Mouse (Mus musculus): ENCODE measurements around the gene Tec. TPM values are rescaled to one million over a fixed set of nuclear protein-coding genes. Genes with fewer than 3 reads are reported as not detected.

Tec gene
- polyA plus RNA-seq, 1 experiment from 2014 or later, result 5.2 TPM

GRCm38 (mm10) chr5:72882412-72882765, 14.1 kb upstream of the Tec start:
- H3K9me3 ChIP-seq (ENCODE audit: control insufficient read depth, low read depth, low read length), result no peaks in the 10 kb centered on the region
- H3K4me3 ChIP-seq (ENCODE audit: low read depth, low read length), result no peak overlapping the region
- no peak overlapping the region for H3K9ac ChIP-seq (replicated peaks; ENCODE audit: low read depth, low read length)
- no peaks in the 10 kb centered on the region for H3K27me3 ChIP-seq (ENCODE audit: control insufficient read depth, insufficient read depth, low read length)
- no peak overlapping the region for H3K4me2 ChIP-seq (replicated peaks; ENCODE audit: low read depth, low read length)
- no peak for ATAC-seq (ENCODE audit: insufficient number of reproducible peaks, insufficient read depth, low FRiP score, low read depth)
- H3K36me3 ChIP-seq (ENCODE audit: control insufficient read depth, insufficient read depth, low read length), result no peaks in the 10 kb centered on the region
- 73% methylated on average over 2 of the region's 2 CpGs for WGBS
- peaks cover 3% of the 10 kb centered on the region; the same call in 1 of the 2 replicates for H3K4me1 ChIP-seq (ENCODE audit: control insufficient read depth, insufficient read depth, low read length)
- H3K27ac ChIP-seq (ENCODE audit: low read length), result no peak overlapping the region

GRCm38 (mm10) chr5:72881748-72882411, 13.6 kb upstream of the Tec start:
- Histone ChIP-seq H3K27ac (ENCODE audit: low read length) (no peak overlapping the region), H3K4me3 (ENCODE audit: low read depth, low read length) (no peak overlapping the region), H3K9ac (replicated peaks; ENCODE audit: low read depth, low read length) (no peak overlapping the region), H3K4me2 (replicated peaks; ENCODE audit: low read depth, low read length) (no peak overlapping the region), H3K27me3 (ENCODE audit: control insufficient read depth, insufficient read depth, low read length) (no peaks in the 10 kb centered on the region), H3K36me3 (ENCODE audit: control insufficient read depth, insufficient read depth, low read length) (no peaks in the 10 kb centered on the region), H3K9me3 (ENCODE audit: control insufficient read depth, low read depth, low read length) (no peaks in the 10 kb centered on the region), H3K4me1 (ENCODE audit: control insufficient read depth, insufficient read depth, low read length) (peaks cover 3% of the 10 kb centered on the region; the same call in 1 of the 2 replicates)
- WGBS, result 49% methylated on average over 12 of the region's 12 CpGs
- no peak for ATAC-seq (ENCODE audit: insufficient number of reproducible peaks, insufficient read depth, low FRiP score, low read depth)

GRCm38 (mm10) chr5:72879736-72880135, 11.5 kb upstream of the Tec start:
- Histone ChIP-seq H3K9ac (replicated peaks; ENCODE audit: low read depth, low read length) (no peak overlapping the region), H3K9me3 (ENCODE audit: control insufficient read depth, low read depth, low read length) (no peaks in the 10 kb centered on the region), H3K27ac (ENCODE audit: low read length) (no peak overlapping the region), H3K27me3 (ENCODE audit: control insufficient read depth, insufficient read depth, low read length) (no peaks in the 10 kb centered on the region), H3K4me3 (ENCODE audit: low read depth, low read length) (no peak overlapping the region), H3K4me1 (ENCODE audit: control insufficient read depth, insufficient read depth, low read length) (peaks cover 3% of the 10 kb centered on the region; the same call in 1 of the 2 replicates), H3K36me3 (ENCODE audit: control insufficient read depth, insufficient read depth, low read length) (no peaks in the 10 kb centered on the region), H3K4me2 (replicated peaks; ENCODE audit: low read depth, low read length) (no peak overlapping the region)
- WGBS, result 23% methylated on average over 5 of the region's 5 CpGs
- no peak for ATAC-seq (ENCODE audit: insufficient number of reproducible peaks, insufficient read depth, low FRiP score, low read depth)

- no peak for ATAC-seq (ENCODE audit: insufficient number of reproducible peaks, insufficient read depth, low FRiP score, low read depth)
- H3K4me3 ChIP-seq (ENCODE audit: low read depth, low read length), result no peak overlapping the region
- H3K9me3 ChIP-seq (ENCODE audit: control insufficient read depth, low read depth, low read length), result no peaks in the 10 kb centered on the region
- no peak overlapping the region for H3K27ac ChIP-seq (ENCODE audit: low read length)
- no peaks in the 10 kb centered on the region for H3K36me3 ChIP-seq (ENCODE audit: control insufficient read depth, insufficient read depth, low read length)
- 79% methylated on average over 4 of the region's 4 CpGs for WGBS
- H3K9ac ChIP-seq (replicated peaks; ENCODE audit: low read depth, low read length), result no peak overlapping the region
- H3K4me2 ChIP-seq (replicated peaks; ENCODE audit: low read depth, low read length), result no peak overlapping the region
- peaks cover 1% of the 10 kb centered on the region; the same call in 1 of the 2 replicates for H3K27me3 ChIP-seq (ENCODE audit: control insufficient read depth, insufficient read depth, low read length)
- H3K4me1 ChIP-seq (ENCODE audit: control insufficient read depth, insufficient read depth, low read length), result no peaks in the 10 kb centered on the region
Observed at GRCm38 (mm10) chr5:72871114-72871513, 2.8 kb upstream of the Tec start.

GRCm38 (mm10) chr5:72869779-72870608, 1.7 kb upstream of the Tec start:
- H3K4me1 ChIP-seq (ENCODE audit: control insufficient read depth, insufficient read depth, low read length), result no peaks in the 10 kb centered on the region
- H3K27ac ChIP-seq (ENCODE audit: low read length), result no peak overlapping the region
- H3K9me3 ChIP-seq (ENCODE audit: control insufficient read depth, low read depth, low read length), result no peaks in the 10 kb centered on the region
- H3K9ac ChIP-seq (replicated peaks; ENCODE audit: low read depth, low read length), result no peak overlapping the region
- H3K36me3 ChIP-seq (ENCODE audit: control insufficient read depth, insufficient read depth, low read length), result no peaks in the 10 kb centered on the region
- no peak for ATAC-seq (ENCODE audit: insufficient number of reproducible peaks, insufficient read depth, low FRiP score, low read depth)
- 71% methylated on average over 14 of the region's 14 CpGs for WGBS
- no peak overlapping the region for H3K4me2 ChIP-seq (replicated peaks; ENCODE audit: low read depth, low read length)
- no peak overlapping the region for H3K4me3 ChIP-seq (ENCODE audit: low read depth, low read length)
- H3K27me3 ChIP-seq (ENCODE audit: control insufficient read depth, insufficient read depth, low read length), result peaks cover 3% of the 10 kb centered on the region; the same call in 1 of the 2 replicates

- ATAC-seq (ENCODE audit: insufficient number of reproducible peaks, insufficient read depth, low FRiP score, low read depth), result no peak
- no peak overlapping the region for H3K27ac ChIP-seq (ENCODE audit: low read length)
Observed at GRCm38 (mm10) chr5:72867036-72867672, 1.1 kb downstream of the Tec start.

GRCm38 (mm10) chr5:72866260-72866905, 1.9 kb downstream of the Tec start:
- Histone ChIP-seq H3K9me3 (ENCODE audit: control insufficient read depth, low read depth, low read length) (no peaks in the 10 kb centered on the region), H3K27me3 (ENCODE audit: control insufficient read depth, insufficient read depth, low read length) (peaks cover 3% of the 10 kb centered on the region; the same call in 1 of the 2 replicates), H3K4me3 (ENCODE audit: low read depth, low read length) (no peak overlapping the region), H3K4me2 (replicated peaks; ENCODE audit: low read depth, low read length) (0 out of 2 replicates have a peak overlapping the region, but pooled peaks have one; percentile 82), H3K9ac (replicated peaks; ENCODE audit: low read depth, low read length) (no peak overlapping the region), H3K27ac (ENCODE audit: low read length) (no peak overlapping the region), H3K36me3 (ENCODE audit: control insufficient read depth, insufficient read depth, low read length) (no peaks in the 10 kb centered on the region), H3K4me1 (ENCODE audit: control insufficient read depth, insufficient read depth, low read length) (no peaks in the 10 kb centered on the region)
- WGBS, result 61% methylated on average over 6 of the region's 6 CpGs
- ATAC-seq (ENCODE audit: insufficient number of reproducible peaks, insufficient read depth, low FRiP score, low read depth), result no peak

More at GRCm38 (mm10) chr5:72867036-72867672, 1.1 kb downstream of the Tec start:
- no peaks in the 10 kb centered on the region for H3K4me1 ChIP-seq (ENCODE audit: control insufficient read depth, insufficient read depth, low read length)
- H3K9me3 ChIP-seq (ENCODE audit: control insufficient read depth, low read depth, low read length), result no peaks in the 10 kb centered on the region
- peak overlapping the region; percentile 82 for H3K4me2 ChIP-seq (replicated peaks; ENCODE audit: low read depth, low read length)
- H3K27me3 ChIP-seq (ENCODE audit: control insufficient read depth, insufficient read depth, low read length), result peaks cover 3% of the 10 kb centered on the region; the same call in 1 of the 2 replicates
- peak overlapping the region; percentile 43; the same call in 1 of the 2 replicates for H3K4me3 ChIP-seq (ENCODE audit: low read depth, low read length)
- WGBS, result 27% methylated on average over 16 of the region's 16 CpGs
- H3K9ac ChIP-seq (replicated peaks; ENCODE audit: low read depth, low read length), result no peak overlapping the region
- no peaks in the 10 kb centered on the region for H3K36me3 ChIP-seq (ENCODE audit: control insufficient read depth, insufficient read depth, low read length)

- 84% methylated on average over 3 of the region's 3 CpGs for WGBS
- no peak overlapping the region for H3K27ac ChIP-seq (ENCODE audit: low read length)
- peaks cover 3% of the 10 kb centered on the region; the same call in 1 of the 2 replicates for H3K27me3 ChIP-seq (ENCODE audit: control insufficient read depth, insufficient read depth, low read length)
- no peaks in the 10 kb centered on the region for H3K9me3 ChIP-seq (ENCODE audit: control insufficient read depth, low read depth, low read length)
- H3K4me2 ChIP-seq (replicated peaks; ENCODE audit: low read depth, low read length), result no peak overlapping the region
- H3K9ac ChIP-seq (replicated peaks; ENCODE audit: low read depth, low read length), result no peak overlapping the region
- H3K4me1 ChIP-seq (ENCODE audit: control insufficient read depth, insufficient read depth, low read length), result no peaks in the 10 kb centered on the region
- no peak overlapping the region for H3K4me3 ChIP-seq (ENCODE audit: low read depth, low read length)
- ATAC-seq (ENCODE audit: insufficient number of reproducible peaks, insufficient read depth, low FRiP score, low read depth), result no peak
- H3K36me3 ChIP-seq (ENCODE audit: control insufficient read depth, insufficient read depth, low read length), result no peaks in the 10 kb centered on the region
Observed at GRCm38 (mm10) chr5:72864654-72865178, 3.6 kb downstream of the Tec start.

Measured in stomach, embryonic 14.5 days (tissue).